Mouse (Mus musculus) B cell, adult (primary cell): Measurements from ENCODE around the gene Acd. TPM values are rescaled to one million over a fixed set of nuclear protein-coding genes. Genes with fewer than 3 reads are reported as not detected.

ENCODE experiments used
- total RNA-seq: library from RNA; stranded (reverse); gene quantifications from 4 replicates; pipeline ENCODE4 v1.2.4, GENCODE M21; 2023; ENCODE audit not compliant: inconsistent age

Acd gene
- total RNA-seq = 95.0 to 102 TPM (median 100 TPM) in 4 replicates

GRCm38 (mm10) chr8:105700966-105701824 lies at the start of gene Acd, which contains the start of gene Pard6a:
Acd (minus strand) TSS chr8:105701102.
Pard6a (plus strand) TSS chr8:105701148.

GRCm38 (mm10) chr8:105707498-105708403 lies 6.8 kb upstream of the Acd start, which contains the start of the genes 4933405L10Rik and Enkd1:
4933405L10Rik (plus strand) TSS chr8:105707655.
Enkd1 (minus strand) TSS chr8:105708210.

GRCm38 (mm10) chr8:105685796-105686308 lies 15.1 kb downstream of the Acd start, which contains the start of gene Carmil2:
Carmil2 (plus strand) TSS chr8:105686274.

Other genes starting within 250 kb of the Acd start
- gene Tppp3, start 229.6 kb downstream of the Acd start, total RNA-seq = 0.54 to 0.77 TPM (median 0.63 TPM) in 3 of 4 replicates, not detected in the other
- gene Zdhhc1, start 204.2 kb downstream of the Acd start, total RNA-seq = 3.0 to 4.8 TPM (median 3.6 TPM) in 4 replicates
- not detected in 4 replicates for gene Hsd11b2, start 182.3 kb downstream of the Acd start, total RNA-seq
- 99.8 to 117 TPM (median 102 TPM) in 4 replicates for gene Atp6v0d1, start 135.1 kb downstream of the Acd start, total RNA-seq
- gene Ripor1, start 95.8 kb downstream of the Acd start, total RNA-seq = 25.4 to 27.6 TPM (median 26.1 TPM) in 4 replicates
- 187 to 204 TPM (median 199 TPM) in 4 replicates for gene Ctcf, start 64.5 kb downstream of the Acd start, total RNA-seq
- not detected in 4 replicates for gene Agrp, start 63.7 kb downstream of the Acd start, total RNA-seq
- 151 to 166 TPM (median 159 TPM) in 4 replicates for gene Carmil2, start 14.8 kb downstream of the Acd start, total RNA-seq
- 13.5 to 18.8 TPM (median 16.4 TPM) in 4 replicates for gene Pard6a, start within 50 bp of the Acd start, total RNA-seq
- gene 4933405L10Rik, start 6.6 kb upstream of the Acd start, total RNA-seq = not detected in 4 replicates
- 2.8 to 3.9 TPM (median 3.5 TPM) in 4 replicates for gene Enkd1, start 7.1 kb upstream of the Acd start, total RNA-seq
- gene Gfod2, start 57.6 kb upstream of the Acd start, total RNA-seq = 0.80 to 3.7 TPM (median 2.0 TPM) in 4 replicates
- 33.7 to 40.7 TPM (median 34.1 TPM) in 4 replicates for gene Ranbp10, start 126.2 kb upstream of the Acd start, total RNA-seq
- gene Tsnaxip1, start 126.6 kb upstream of the Acd start, total RNA-seq = 1.1 to 1.6 TPM (median 1.3 TPM) in 3 of 4 replicates, not detected in the other
- 16.0 to 21.7 TPM (median 18.8 TPM) in 4 replicates for gene Cenpt, start 152.2 kb upstream of the Acd start, total RNA-seq
- gene Thap11, start 154.0 kb upstream of the Acd start, total RNA-seq = 14.8 to 18.3 TPM (median 15.5 TPM) in 4 replicates
- gene Nutf2, start 159.5 kb upstream of the Acd start, total RNA-seq = 3.8 to 36.5 TPM (median 24.9 TPM) in 4 replicates
- 74.7 to 93.2 TPM (median 78.6 TPM) in 4 replicates for gene Edc4, start 179.8 kb upstream of the Acd start, total RNA-seq
- gene Nrn1l, start 192.5 kb upstream of the Acd start, total RNA-seq = 0.97 to 2.0 TPM (median 1.5 TPM) in 4 replicates
- 23.9 to 26.9 TPM (median 25.8 TPM) in 4 replicates for gene Pskh1, start 199.3 kb upstream of the Acd start, total RNA-seq
- gene Ctrl, start 232.8 kb upstream of the Acd start, total RNA-seq = 2.1 to 5.5 TPM (median 3.4 TPM) in 4 replicates
- 123 to 171 TPM (median 149 TPM) in 4 replicates for gene Psmb10, start 237.3 kb upstream of the Acd start, total RNA-seq
- 0.39 to 0.51 TPM in 2 of 4 replicates, not detected in the others for gene Lcat, start 242.3 kb upstream of the Acd start, total RNA-seq